Mouse (Mus musculus): Measurements from ENCODE around the gene Limd2.

Limd2 gene

DNA sequence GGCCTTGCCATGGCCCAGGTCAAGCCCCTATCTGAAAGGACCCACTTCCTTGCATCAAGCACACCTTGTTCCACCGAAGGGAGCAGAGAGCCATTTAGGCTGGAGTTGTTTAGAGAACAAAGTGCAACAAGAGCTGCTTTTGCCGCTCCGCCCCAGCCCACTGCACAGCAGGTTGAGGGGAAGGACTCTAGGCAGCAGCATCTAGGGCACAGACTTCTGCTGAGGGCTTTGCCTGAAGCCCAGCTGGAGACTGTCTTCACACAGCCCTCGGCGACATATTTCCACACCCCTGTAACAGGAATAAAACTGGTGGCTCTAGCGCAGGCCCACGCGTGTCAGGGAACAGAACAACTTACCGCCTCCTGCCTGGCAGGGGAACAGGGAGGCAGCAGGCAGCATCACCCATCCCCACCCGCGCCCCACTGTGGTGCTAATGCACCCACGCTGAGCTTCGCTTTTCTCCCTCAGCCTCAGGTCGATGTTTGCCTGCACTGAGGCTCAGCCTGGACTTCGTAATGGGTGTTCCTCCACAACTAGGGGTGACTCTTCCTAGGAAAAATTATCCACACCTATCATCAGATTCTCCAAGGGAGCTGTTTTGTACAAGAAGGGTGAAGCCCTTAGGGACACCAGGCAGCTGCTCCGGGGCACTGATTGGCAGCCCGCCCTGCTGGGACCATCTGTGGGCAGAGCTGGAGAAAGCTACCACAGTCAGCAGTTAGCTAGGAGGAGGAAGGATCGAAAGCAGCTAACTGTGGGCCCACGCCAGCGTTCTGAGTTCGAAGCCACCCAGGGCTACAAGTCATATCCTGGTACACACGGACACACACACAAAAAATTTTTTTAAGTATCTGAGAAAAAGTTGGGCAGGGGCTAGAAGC, at the start of gene Limd2, which contains the start of gene Gm10840:
Gene Limd2 (minus strand): TSS at position 20 of the 881 bp plus-strand sequence.
Gene Gm10840 (plus strand): TSS at position 10 of the 881 bp plus-strand sequence.
- peak; percentile 72 for DNase-seq (ENCODE audit: low spot score)

DNA sequence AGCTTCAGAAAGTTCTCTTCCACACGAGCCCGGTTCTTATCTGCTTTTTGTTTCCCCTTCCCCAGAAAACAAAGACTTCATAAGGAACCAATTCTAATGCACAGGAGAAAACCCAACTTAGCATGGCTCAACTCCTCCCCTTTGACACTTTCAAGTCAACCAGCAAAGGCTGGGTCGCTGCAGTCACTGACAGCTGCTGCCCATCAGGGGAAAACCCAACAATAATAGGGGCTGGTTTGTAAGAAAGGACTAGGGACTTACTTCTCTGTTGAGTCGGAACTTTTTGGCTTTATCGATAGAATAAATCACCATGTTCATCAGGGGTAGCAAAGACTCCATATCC, 41.4 kb upstream of the Limd2 start, which contains the start of gene Strada:
Gene Strada (minus strand): TSS at position 46 of the 343 bp plus-strand sequence.
- peak; percentile 34 for DNase-seq (ENCODE audit: low spot score)

GRCm38 (mm10) chr11:106201337-106202122, 40.9 kb upstream of the Limd2 start:
- peak; percentile 33 for DNase-seq (ENCODE audit: low spot score)

- peak; percentile 33 for DNase-seq (ENCODE audit: low spot score)
These were observed 40.1 kb upstream of the Limd2 start for GRCm38 (mm10) chr11:106200756-106201155.

GRCm38 (mm10) chr11:106199997-106200396, 39.3 kb upstream of the Limd2 start:
- peak; percentile 42 for DNase-seq (ENCODE audit: low spot score)

DNA sequence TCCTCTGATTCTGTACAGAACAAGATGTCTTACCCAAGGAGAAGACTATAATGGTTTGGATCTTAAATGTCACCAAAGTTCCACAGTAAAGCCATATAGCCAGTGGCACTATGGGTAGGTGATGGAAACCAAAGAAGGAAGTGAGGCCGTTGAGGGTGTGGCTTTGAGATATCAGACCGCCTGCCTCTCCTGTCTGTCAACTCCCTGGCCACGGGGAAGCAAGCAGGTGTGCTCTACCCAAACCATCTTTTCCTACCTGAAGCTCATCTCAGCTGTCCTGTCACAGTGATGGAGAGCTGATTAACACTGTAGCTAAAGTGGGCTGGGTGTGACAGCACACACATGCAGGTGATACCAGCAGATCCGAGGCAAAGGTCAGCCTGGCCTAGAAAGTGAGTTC, 37.6 kb upstream of the Limd2 start:
- no peak for DNase-seq (ENCODE audit: low spot score)

- no peak for DNase-seq (ENCODE audit: low spot score)
These were observed 34.7 kb upstream of the Limd2 start for GRCm38 (mm10) chr11:106195341-106195740.

DNA sequence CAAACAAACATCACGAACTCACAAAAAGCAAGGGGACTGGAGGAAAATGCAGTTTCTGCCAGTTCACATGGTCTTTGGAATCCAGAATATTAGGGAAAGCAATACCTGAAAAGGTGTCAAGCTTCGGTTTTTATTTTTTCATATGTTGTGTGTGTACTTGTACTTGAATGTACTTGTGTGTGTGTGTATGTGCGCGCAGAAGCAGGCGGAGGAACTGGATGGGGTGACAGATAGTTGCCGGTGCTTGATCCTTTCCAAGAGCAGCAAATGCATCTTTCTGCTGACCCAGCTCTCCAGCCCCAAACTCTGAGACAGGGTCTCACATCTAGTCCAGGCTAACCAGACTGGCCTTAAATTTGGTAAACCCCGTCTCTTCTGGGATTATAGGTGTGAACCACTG, 34.2 kb upstream of the Limd2 start:
- DNase-seq (ENCODE audit: low spot score), result no peak

GRCm38 (mm10) chr11:106194155-106194541, 33.5 kb upstream of the Limd2 start:
- DNase-seq (ENCODE audit: low spot score), result no peak

GRCm38 (mm10) chr11:106193371-106194154, 32.9 kb upstream of the Limd2 start:
- peak; percentile 97 for DNase-seq (ENCODE audit: low spot score)

DNA sequence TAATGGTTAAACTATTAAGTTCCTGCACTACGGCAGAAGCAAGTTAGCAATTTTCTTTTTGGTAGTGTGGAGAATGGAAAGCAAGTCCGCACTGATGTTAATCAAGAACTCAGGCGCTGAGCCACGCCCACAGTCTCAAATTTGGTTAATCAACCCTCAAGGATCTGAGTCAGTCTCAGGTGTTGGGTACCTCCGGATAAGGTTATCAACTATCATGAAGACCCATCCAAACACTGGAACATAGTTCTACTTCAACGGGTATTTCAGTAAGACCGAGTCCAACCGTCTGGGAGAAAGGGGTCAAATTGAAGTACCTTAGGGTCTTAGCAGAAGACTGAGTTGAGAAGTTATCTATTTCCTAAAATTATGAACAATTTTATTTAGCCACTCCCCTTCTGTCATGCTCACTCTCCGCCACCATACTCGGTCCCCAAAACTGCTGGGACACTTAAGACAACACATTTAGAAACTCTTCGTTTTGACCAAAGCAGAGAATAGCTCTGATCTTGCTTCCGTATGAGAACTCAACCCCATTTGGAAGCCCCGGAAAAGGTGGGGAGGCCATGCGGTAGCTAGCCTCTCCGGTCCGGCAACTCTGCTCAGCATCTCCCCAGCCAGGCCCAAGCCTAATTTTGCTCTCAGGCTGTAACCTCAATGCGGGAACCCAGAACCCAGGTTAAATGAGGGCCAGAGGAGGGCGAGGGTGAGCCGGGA, 32.2 kb upstream of the Limd2 start:
- DNase-seq (ENCODE audit: low spot score), result peak; percentile 16

GRCm38 (mm10) chr11:106192241-106192640, 31.6 kb upstream of the Limd2 start:
- no peak for DNase-seq (ENCODE audit: low spot score)

GRCm38 (mm10) chr11:106191716-106192115, 31.1 kb upstream of the Limd2 start:
- DNase-seq (ENCODE audit: low spot score), result no peak

- no peak for DNase-seq (ENCODE audit: low spot score)
These were observed 26.7 kb upstream of the Limd2 start for GRCm38 (mm10) chr11:106187326-106187725.

DNA sequence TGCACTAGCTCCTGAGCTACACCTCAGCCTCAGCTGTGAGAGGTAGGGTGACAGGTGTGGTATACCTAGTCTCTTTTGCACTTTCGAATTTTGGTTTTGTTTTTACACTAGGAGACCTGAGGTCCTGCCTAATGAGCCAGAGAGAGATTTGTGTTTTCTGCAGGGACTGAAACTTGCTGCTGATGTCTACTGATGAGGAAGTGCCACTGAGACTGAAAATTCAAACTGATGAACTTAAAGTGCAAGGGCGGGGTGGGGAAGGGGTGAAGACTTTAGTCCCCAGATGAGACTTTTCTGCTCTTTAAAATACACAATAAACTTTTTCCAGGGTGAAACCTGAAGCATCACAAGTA, 19.8 kb upstream of the Limd2 start:
- no peak for DNase-seq (ENCODE audit: low spot score)

- DNase-seq (ENCODE audit: low spot score), result no peak
These were observed 19.2 kb upstream of the Limd2 start for GRCm38 (mm10) chr11:106179711-106180448.

DNA sequence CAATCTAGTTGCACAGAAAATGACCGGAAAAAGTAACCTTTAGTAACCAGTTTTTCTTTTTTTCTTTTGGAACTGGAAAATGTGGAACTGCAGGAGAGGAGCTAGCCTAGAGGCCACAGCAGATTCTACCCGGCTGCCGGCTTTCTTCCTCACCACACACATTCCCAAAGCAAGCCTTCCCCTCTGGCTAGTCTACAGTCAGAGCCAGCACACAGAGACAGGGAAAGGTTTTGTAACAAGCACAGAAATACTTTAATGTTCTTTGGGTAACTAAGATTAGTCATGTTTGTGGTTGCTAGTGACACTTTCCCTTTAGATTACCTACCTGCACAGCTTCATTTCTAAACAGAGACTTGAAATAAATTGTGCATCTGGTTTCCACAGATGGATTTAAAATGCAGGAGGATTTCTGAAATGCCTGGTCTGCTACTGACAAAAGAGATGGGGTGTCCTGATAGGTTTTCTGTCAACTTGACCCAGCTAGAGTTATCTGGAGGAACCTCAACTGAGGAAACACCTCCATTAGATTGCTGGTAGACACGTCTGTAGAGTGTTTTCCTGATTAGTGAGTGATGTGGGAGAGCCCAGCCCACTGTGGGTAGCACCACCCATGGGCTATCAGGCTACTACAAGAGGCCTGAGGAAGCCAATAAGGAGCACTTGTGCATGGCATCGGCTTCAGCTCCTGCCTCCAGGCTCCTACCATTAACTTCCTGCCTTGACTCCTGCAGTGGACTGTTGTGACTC, 17.5 kb upstream of the Limd2 start:
- DNase-seq (ENCODE audit: low spot score), result no peak

GRCm38 (mm10) chr11:106176372-106176771, 15.7 kb upstream of the Limd2 start:
- no peak for DNase-seq (ENCODE audit: low spot score)

DNA sequence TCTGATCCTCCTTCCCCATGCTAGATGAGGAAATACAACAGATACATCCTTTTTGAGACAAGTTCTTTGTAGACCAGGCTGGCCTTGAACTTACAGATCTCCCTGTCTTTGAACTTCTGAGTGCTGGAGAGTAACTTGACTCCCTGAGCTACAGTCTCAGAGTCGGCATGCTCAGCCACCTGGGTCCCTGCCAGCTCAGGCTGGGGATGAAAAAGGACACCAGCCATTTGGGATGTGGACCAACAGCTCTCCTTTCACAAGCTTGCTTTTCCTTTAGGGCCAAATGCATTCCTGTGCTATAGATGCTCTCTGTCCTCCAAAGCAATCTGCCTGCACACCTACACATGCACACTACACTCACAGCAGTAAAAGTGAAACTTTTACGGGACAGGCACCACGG, 14.4 kb upstream of the Limd2 start:
- DNase-seq (ENCODE audit: low spot score), result no peak

DNA sequence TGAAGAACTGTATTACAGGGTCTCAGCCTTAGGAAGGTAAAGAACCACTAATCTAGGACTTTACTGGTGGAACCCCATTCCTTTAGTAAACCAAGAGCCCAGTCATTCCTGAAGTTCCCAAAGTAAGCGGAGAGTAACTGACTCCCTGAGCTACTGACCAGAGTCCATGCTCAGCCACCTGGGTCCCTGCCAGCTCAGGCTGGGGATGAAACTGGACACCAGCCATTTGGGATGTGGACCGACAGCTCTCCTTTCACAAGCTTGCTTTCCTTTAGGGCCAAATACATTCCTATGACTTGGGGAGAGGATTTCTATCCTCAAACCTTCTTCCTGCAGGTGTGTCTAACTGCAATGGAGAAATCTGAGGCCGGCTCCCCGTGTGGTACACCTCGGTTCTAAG, 13.7 kb upstream of the Limd2 start:
- no peak for DNase-seq (ENCODE audit: low spot score)
